Mouse (Mus musculus) ovary, adult 18-20 months (tissue): ENCODE measurements at regions not wholly inside any gene's neighbourhood (a gene's known extent, or its start where the extent isn't known, plus 50 kb on each side); places are given as distances from the start of the nearest gene placed in this dataset.

Experiments used
- DNase-seq: peaks from one replicate; pipeline ENCODE4 v3.0.0; 2022; ENCODE audit warnings: low spot score, mixed read lengths

DNA sequence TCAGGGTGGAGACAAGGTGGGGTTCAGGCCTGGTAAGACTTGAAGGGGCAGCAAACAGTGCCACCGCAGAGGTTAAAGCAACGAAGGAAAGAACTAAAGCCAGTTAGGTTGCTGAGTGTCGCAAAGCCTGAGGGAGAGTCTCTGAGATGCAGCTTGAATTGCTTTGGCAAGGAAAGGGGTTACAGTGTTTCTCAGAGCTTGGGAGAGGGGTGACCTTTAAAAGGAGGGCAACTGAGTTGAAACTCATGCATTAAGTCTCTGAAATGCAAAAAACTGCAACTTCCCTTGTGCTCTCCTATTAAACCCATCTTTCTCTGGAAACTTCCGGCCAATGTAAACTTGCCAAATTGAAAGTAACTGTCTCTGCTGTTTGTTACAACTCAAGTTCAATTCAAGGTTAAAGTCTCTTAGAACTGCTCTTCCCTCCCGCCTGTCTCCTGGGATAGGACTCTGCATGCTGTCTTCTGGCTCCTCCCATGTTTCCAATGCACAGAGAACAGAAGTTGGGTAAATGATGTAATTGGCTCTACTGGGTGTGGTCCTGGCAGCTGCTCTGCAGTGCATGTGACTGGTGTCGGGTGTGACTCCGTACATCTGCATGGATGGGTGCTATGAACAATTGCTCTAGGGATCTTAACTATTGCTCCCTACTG is 181.4 kb upstream of the Gas1 start:
- no peak for DNase-seq

- no peak for DNase-seq
These were observed 187.9 kb upstream of the Gas1 start for GRCm38 (mm10) chr13:60364778-60365672.

DNA sequence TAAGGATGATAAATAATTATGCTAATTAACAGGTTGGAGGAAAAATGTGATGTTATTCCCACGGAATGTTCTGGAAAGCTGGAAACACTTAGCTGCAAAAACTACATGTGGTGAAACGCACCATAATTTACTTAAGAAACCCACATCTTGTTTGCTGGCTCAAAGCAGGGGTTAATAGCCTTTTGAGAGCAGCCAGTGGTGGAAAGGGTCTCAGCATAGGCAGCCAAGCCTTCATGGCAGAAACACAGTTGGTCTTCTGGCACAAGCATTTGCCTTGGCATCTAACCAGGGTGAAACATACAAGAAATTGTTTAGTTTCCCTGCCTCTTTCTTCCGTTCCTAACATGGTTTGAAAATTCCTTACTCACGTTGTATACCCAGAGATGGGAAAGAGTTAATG is 192.1 kb upstream of the Gas1 start:
- no peak for DNase-seq

- DNase-seq: no peak
These were observed 194.5 kb upstream of the Gas1 start for GRCm38 (mm10) chr13:60371656-60372055.

- DNase-seq: no peak
These were observed 199.5 kb upstream of the Gas1 start for GRCm38 (mm10) chr13:60376705-60377104.

GRCm38 (mm10) chr13:60382855-60383254 is 205.7 kb upstream of the Gas1 start:
- no peak for DNase-seq

DNA sequence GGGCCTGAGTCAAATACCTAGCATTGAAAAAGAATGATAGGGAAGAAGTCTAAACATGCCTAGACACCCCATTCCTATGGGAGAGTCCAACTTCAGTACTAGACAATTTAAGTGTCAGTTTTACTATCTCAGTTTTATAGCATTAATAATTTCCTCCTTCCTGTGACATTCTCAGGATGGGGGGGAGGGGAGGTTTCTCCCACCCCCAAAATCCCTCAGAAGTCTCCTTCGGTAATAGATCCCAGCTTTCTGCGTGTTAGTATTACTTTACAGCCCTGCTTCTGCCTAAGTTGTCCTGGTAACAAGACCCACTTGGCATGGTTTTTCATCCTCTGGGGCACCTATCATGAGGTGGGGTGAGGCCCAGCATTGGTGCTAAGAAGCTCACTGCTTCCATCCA is 202.9 kb upstream of the Dapk1 start:
- DNase-seq: no peak

- DNase-seq: no peak
These were observed 200.8 kb upstream of the Dapk1 start for GRCm38 (mm10) chr13:60400764-60401487.

- no peak for DNase-seq
These were observed 198.3 kb upstream of the Dapk1 start for GRCm38 (mm10) chr13:60403471-60403870.

DNA sequence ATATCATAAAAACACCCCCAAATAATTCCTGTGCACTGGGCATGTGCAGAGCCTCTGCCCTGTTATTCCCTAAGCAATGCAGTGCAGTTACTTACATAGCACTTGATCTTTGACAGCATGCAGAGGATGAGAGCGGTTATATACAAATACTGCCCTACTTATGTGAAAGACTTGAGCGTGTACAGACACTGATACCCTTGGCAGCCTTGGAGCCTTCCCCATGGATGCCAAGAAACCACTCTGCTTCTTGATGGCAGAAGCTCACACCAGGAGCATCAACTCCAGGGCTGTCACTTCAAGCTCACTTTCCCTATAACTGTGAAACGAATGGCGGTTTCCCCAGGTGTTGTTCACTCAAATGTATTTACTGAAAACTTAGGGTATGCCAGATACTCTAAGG is 194.4 kb upstream of the Dapk1 start:
- DNase-seq: no peak

DNA sequence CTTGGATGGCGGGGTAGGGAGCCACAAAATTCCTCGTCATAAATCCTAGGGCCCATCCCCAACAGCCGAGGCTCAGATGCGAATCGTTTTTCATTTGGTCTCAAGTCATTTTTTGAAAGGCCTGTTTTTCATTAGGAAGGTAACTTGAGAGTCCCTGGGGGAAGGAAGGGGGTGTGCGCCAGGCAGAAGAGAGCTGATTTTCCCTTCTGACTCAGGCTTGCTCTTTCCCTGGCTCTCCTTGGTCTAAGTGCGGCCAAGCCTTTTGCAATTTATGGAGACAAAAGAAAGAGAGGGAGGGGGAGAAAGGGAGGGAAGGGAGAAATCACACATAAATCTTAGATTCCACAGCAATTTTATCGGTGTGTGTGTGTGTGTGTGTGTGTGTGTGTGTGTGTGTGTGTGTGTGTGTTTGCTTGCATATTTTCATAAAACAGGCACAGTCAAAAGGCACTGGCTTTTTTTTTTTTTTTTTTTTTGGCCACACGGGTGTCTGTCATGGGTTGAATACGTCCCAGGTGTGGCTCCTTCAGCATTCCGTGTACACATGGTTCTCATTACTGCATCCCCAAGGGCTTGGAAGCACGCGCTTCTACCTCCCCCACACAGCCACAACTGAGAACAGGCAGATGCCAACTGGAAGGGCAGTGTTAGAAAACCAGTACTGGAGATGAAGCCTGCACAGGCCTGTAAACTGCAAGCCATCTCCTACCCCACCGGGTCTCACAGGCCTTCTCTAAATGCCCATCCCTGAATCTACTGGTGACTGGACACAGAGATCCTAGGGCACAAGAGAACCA is 191.8 kb upstream of the Dapk1 start:
- DNase-seq: no peak

DNA sequence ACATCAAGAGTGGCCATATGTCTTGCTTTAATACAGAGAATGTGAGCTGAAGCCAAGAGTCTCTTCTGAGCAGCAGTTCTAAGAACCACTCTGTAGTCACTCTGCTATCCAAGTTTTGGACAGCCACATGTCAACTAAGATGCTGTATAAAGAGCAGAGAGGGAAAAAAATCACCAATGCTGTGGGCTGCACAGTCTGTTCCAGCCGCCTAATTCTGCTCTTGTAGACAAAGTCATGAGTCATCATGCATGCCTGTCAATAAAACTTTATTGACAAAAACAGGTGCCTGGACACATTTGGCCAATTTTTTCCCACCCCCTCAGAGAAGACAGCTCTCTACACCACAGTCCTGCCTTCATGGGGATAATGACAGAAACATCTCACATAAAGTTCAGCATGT is 185.7 kb upstream of the Dapk1 start:
- no peak for DNase-seq

DNA sequence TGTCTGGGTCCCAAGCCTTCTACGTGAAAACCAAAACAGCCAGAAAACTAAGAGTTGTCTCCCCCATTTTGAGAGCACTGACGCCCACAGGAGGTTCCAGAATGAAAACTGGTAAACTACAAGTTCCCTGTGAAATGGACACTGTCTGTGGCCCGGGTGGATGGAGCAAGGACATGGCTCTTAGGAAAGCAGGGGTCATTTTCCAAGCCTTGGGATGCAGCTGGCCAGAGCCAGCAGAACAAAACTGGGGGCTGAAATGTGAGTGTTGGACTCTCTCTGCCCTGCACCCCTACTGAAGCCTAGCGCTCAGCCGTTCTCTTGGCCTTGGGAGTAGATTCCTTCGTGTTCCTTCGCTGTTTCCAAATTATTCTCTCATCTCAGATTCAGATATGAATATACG is 184.7 kb upstream of the Dapk1 start:
- DNase-seq: no peak

- peak; percentile 65 for DNase-seq
These were observed 184.2 kb upstream of the Dapk1 start for GRCm38 (mm10) chr13:60417436-60418158.

DNA sequence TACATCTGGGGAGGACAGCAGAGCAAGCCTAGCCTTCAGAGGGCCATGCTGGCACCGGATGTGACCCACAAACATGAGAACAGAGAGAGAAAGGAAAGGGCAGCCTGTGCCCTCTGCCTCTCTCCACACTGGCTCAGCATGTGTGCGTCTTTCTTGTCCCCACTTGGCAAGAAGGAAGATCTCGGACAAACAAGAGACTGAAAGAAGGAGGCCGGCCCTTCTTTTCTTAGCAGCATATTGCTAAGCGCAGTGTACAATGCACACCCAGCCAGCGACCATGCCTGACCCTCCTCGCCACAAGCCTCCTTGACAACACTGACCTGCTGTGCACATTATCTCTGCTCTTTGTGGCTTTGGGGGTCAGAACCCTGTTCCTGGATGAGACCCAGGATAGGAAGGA is 181.4 kb upstream of the Dapk1 start:
- no peak for DNase-seq

DNA sequence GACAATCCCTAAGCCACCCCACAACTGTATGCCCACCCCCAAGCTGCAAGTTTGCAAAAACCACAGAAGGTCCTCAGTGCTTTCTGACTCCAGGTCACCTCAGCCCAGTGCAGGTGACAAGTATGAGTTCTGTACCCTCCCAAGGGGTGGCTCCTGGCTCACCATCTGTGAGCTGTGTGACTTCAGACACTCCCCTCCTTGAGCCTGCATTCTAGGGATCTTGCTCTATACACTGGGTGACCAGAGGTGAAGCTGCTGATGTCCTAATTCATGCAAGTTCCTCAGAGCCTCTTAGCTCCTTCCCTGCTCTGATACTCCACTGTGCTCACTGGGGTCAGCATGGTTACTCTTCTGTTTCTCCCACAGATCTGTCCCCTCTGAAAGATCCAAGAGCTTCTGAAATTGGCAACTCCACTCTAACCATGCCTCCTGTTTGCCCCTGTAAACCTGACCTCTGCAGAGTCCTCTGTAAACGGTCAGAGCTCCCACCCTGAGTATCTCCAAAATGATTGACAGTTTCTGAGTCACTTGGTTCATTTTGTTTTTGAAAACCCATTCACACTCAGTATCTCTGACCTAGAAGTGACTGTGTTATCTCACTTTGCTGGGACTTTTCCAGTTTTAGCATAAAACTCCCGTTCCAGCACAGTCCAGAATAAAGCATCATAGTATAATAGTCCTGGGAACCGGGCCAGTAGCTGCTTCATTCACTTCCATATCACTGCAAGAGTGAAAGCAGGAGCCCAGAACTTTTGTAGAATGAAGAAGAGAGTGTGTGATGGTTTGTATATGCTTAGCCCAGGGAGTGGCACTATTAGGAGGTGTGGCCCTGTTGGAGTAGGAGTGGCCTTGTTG is 180.7 kb upstream of the Dapk1 start:
- DNase-seq: no peak

DNA sequence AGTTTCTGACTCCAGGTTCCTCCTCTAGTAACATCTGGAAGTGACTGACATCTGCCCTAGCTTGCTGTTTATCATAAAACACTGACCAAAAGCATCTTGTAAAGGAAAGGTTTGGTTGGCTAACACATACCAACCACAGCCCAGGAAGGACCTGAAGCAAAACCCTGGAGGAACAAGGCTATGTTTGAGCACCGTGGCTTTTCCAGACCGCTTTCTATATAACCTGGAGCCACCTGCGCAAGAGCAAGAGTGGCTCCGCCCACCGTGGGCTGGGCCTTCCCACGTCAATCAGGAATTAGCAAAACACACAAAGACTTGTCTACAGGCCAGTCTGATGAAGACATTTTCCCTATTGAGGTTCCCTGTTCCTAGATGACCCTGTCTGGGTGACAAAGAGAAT is 177.5 kb upstream of the Dapk1 start:
- no peak for DNase-seq

- no peak for DNase-seq
These were observed 176.6 kb upstream of the Dapk1 start for GRCm38 (mm10) chr13:60425140-60425539.

DNA sequence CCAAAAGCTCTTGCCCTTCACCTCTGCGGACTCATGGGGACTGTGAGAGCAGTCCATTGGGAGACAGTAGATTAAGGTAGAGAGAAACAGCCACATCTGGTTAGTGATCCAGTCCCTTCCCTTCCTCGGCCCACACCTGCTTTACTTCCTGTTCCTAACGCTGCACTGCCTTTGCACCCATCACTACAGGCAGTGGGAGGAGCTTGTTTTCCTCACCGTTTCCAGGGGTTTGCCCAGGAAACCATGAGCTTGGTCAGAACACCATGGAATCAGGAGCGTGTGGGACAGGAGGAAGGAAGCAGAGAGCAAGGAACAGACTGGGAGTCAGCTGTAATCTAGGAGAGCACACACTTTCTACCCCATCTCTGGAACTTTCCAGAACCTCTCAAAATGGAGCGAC is 176.2 kb upstream of the Dapk1 start:
- DNase-seq: no peak

GRCm38 (mm10) chr13:60426192-60426840 is 175.4 kb upstream of the Dapk1 start:
- DNase-seq: no peak
